Mouse (Mus musculus) liver, embryonic 13.5 days (tissue): ENCODE data around the gene Foxj1. TPM values are rescaled to one million over a fixed set of nuclear protein-coding genes. Genes with fewer than 3 reads are reported as not detected.

Experiments
- ATAC-seq: fragments of 200-750 bp; cut with Nextera tagmentation; 2 replicates; pipeline ENCODE4 v1.8.0; 2017; ENCODE audit warnings: low read depth, mild to moderate bottlenecking, moderate number of reproducible peaks, moderate library complexity
- DNase-seq: peaks from one replicate; pipeline ENCODE4 v3.0.0; 2022
- H3K27ac ChIP-seq: fragments of 300-500 bp; sonication (generic); 2 replicates; pipeline ENCODE4 v1.5.1; 2015; ENCODE audit warnings: moderate library complexity, mild to moderate bottlenecking, inconsistent platforms
- H3K27me3 ChIP-seq: fragments of 300-500 bp; sonication (generic); 2 replicates; pipeline ENCODE4 v1.6.1; 2015; ENCODE audit warnings: mild to moderate bottlenecking, inconsistent platforms
- H3K36me3 ChIP-seq: fragments of 300-500 bp; sonication (generic); 2 replicates; pipeline ENCODE4 v1.6.1; 2015; ENCODE audit warnings: mild to moderate bottlenecking, inconsistent platforms
- H3K4me1 ChIP-seq: fragments of 300-500 bp; sonication (generic); replicated peaks from 2 replicates; pipeline ENCODE4 v1.6.1; 2015; ENCODE audit warnings: inconsistent platforms
- H3K4me2 ChIP-seq: fragments of 300-500 bp; sonication (generic); 2 replicates; pipeline ENCODE4 v1.6.1; 2015; ENCODE audit warnings: inconsistent platforms, mild to moderate bottlenecking, moderate library complexity
- H3K4me3 ChIP-seq: fragments of 300-500 bp; sonication (generic); replicated peaks from 2 replicates; pipeline ENCODE4 v1.5.1; 2015; ENCODE audit warnings: mild to moderate bottlenecking, inconsistent platforms
- H3K9ac ChIP-seq: fragments of 300-500 bp; sonication (generic); 2 replicates; pipeline ENCODE4 v1.6.1; 2015; ENCODE audit warnings: mild to moderate bottlenecking, inconsistent platforms
- H3K9me3 ChIP-seq: fragments of 300-500 bp; sonication (generic); replicated peaks from 2 replicates; pipeline ENCODE4 v1.6.1; 2016; ENCODE audit warnings: inconsistent platforms
- WGBS: fragments of 180-500 bp; shearing (Covaris S2); methylation state at CpG from one replicate; pipeline ENCODE4 v1.1.7; 2015; ENCODE audit not compliant: insufficient replicate concordance; 5-methylcytosine and 5-hydroxymethylcytosine counted together
- polyA plus RNA-seq: library from polyadenylated mRNA; unstranded; fragments of >200 nt; fragmentation: Nextera tagmentation; extraction: Ambion mirVana; gene quantifications from 2 replicates; pipeline ENCODE4 v1.2.1, GENCODE M21; 2015

Foxj1 gene
- polyA plus RNA-seq, 1 experiment from 2014 or later = 1.1 TPM

GRCm38 (mm10) chr11:116282089-116282488 is 53.1 kb downstream of the Foxj1 start:
- Histone ChIP-seq H3K27me3 (peaks cover 72% of the 10 kb centered on the region), H3K4me3 (0 out of 2 replicates have a peak overlapping the region, but pooled peaks have one; percentile 38), H3K4me1 (peaks cover 9% of the 10 kb centered on the region), H3K9ac (no peak overlapping the region), H3K27ac (no peak overlapping the region), H3K36me3 (no peaks in the 10 kb centered on the region), H3K9me3 (0 out of 2 replicates have a peak, but pooled peaks cover 4% of the 10 kb centered on the region), H3K4me2 (no peak overlapping the region)
- WGBS = 3% methylated on average over 11 of the region's 11 CpGs
- no peak for ATAC-seq
- no peak for DNase-seq

- H3K9ac ChIP-seq = no peak overlapping the region
- DNase-seq (no peak), ATAC-seq (no peak)
- H3K27ac ChIP-seq = no peak overlapping the region
- H3K4me1 ChIP-seq = peaks cover 9% of the 10 kb centered on the region
- H3K4me3 ChIP-seq = peak overlapping the region; percentile 38
- WGBS = 3% methylated on average over 18 of the region's 18 CpGs
- no peaks in the 10 kb centered on the region for H3K36me3 ChIP-seq
- peak overlapping the region; percentile 43 for H3K4me2 ChIP-seq
- 0 out of 2 replicates have a peak, but pooled peaks cover 4% of the 10 kb centered on the region for H3K9me3 ChIP-seq
- H3K27me3 ChIP-seq = peaks cover 72% of the 10 kb centered on the region
These were observed 53.5 kb downstream of the Foxj1 start for GRCm38 (mm10) chr11:116281671-116282070.

GRCm38 (mm10) chr11:116280751-116281663 is 54.2 kb downstream of the Foxj1 start, which contains the start of gene Galr2:
Galr2 (plus strand) TSS chr11:116280939.
- Histone ChIP-seq H3K4me1 (peaks cover 9% of the 10 kb centered on the region), H3K9me3 (0 out of 2 replicates have a peak, but pooled peaks cover 4% of the 10 kb centered on the region), H3K4me2 (peak within 1 kb of the TSS; percentile 43), H3K36me3 (no peaks in the 10 kb centered on the region), H3K9ac (no peak within 1 kb of the TSS), H3K27ac (no peak within 1 kb of the TSS), H3K4me3 (peak within 1 kb of the TSS; percentile 38), H3K27me3 (peaks cover 70% of the 10 kb centered on the region)
- 8% methylated on average over 48 of the region's 48 CpGs for WGBS
- no peak for DNase-seq
- ATAC-seq = no peak

Other genes with a start within 250 kb of the Foxj1 start
- gene Wbp2, start 248.4 kb downstream of the Foxj1 start, polyA plus RNA-seq = 58.9 and 81.2 TPM in 2 replicates
- 3.7 and 4.0 TPM in 2 replicates for gene Trim47, start 208.2 kb downstream of the Foxj1 start, polyA plus RNA-seq
- 1.1 and 1.4 TPM in 2 replicates for gene Trim65, start 204.3 kb downstream of the Foxj1 start, polyA plus RNA-seq
- 66.6 and 70.9 TPM in 2 replicates for gene Mrpl38, start 196.5 kb downstream of the Foxj1 start, polyA plus RNA-seq
- 7.0 and 9.0 TPM in 2 replicates for gene Fbf1, start 167.2 kb downstream of the Foxj1 start, polyA plus RNA-seq
- gene Ten1, start 136.5 kb downstream of the Foxj1 start, polyA plus RNA-seq = 35.2 and 38.4 TPM in 2 replicates
- 14.5 and 18.1 TPM in 2 replicates for gene Acox1, start 136.4 kb downstream of the Foxj1 start, polyA plus RNA-seq
- gene Evpl, start 97.3 kb downstream of the Foxj1 start, polyA plus RNA-seq = 0.10 TPM in 2 replicates
- gene Srp68, start 61.2 kb downstream of the Foxj1 start, polyA plus RNA-seq = 47.6 and 51.6 TPM in 2 replicates
- gene Galr2, start 54.5 kb downstream of the Foxj1 start, polyA plus RNA-seq = 0.07 TPM in 1 of 2 replicates, not detected in the other
- 21.3 and 25.1 TPM in 2 replicates for gene Exoc7, start 28.2 kb downstream of the Foxj1 start, polyA plus RNA-seq
- gene Rnf157, start 77.6 kb upstream of the Foxj1 start, polyA plus RNA-seq = 1.1 and 1.4 TPM in 2 replicates
- gene Ubald2, start 98.7 kb upstream of the Foxj1 start, polyA plus RNA-seq = 28.2 and 33.0 TPM in 2 replicates
- not detected in 2 replicates for gene Qrich2, start 130.8 kb upstream of the Foxj1 start, polyA plus RNA-seq
- 59.3 and 62.7 TPM in 2 replicates for gene Prpsap1, start 158.8 kb upstream of the Foxj1 start, polyA plus RNA-seq
- 28.5 and 32.7 TPM in 2 replicates for gene Sphk1, start 195.5 kb upstream of the Foxj1 start, polyA plus RNA-seq
- gene Ube2o, start 246.0 kb upstream of the Foxj1 start, polyA plus RNA-seq = 17.5 and 22.1 TPM in 2 replicates